Mouse (Mus musculus): ENCODE data around the gene Ctsg. TPM values are rescaled to one million over a fixed set of nuclear protein-coding genes. Genes with fewer than 3 reads are reported as not detected.

The Ctsg gene
- polyA plus RNA-seq (2012; rRNA removed) = not detected in 2 replicates

GRCm38 (mm10) chr14:56102386-56102785, at the start of gene Ctsg:
Gene Ctsg (minus strand): TSS chr14:56102574.

GRCm38 (mm10) chr14:56132508-56132907, 30.1 kb upstream of the Ctsg start, which contains the start of gene Gzmd:
Gene Gzmd (minus strand): TSS chr14:56132608.

GRCm38 (mm10) chr14:56120525-56120924, 18.2 kb upstream of the Ctsg start, which contains the start of gene Gzme:
Gene Gzme (minus strand): TSS chr14:56120625.

GRCm38 (mm10) chr14:56085167-56085566, 17.2 kb downstream of the Ctsg start, which contains the start of gene Mcpt8:
Gene Mcpt8 (minus strand): TSS chr14:56085273.

GRCm38 (mm10) chr14:56062213-56062612, 40.2 kb downstream of the Ctsg start, which contains the start of gene Mcpt4:
Gene Mcpt4 (minus strand): TSS chr14:56062313.

Other genes with a start within 250 kb of the Ctsg start
- gene Nynrin, start 248.6 kb downstream of the Ctsg start, polyA plus RNA-seq (2012; rRNA removed) = 1.7 and 2.3 TPM in 2 replicates
- 0.11 and 0.34 TPM in 2 replicates for gene Cbln3, start 218.2 kb downstream of the Ctsg start, polyA plus RNA-seq (2012; rRNA removed)
- 13.9 and 14.7 TPM in 2 replicates for gene Khnyn, start 217.6 kb downstream of the Ctsg start, polyA plus RNA-seq (2012; rRNA removed)
- gene Sdr39u1, start 202.3 kb downstream of the Ctsg start, polyA plus RNA-seq (2012; rRNA removed) = 17.2 and 19.5 TPM in 2 replicates
- 1.3 and 3.1 TPM in 2 replicates for gene Cma1, start 157.9 kb downstream of the Ctsg start, polyA plus RNA-seq (2012; rRNA removed)
- not detected in 2 replicates for gene Cma2, start 151.6 kb downstream of the Ctsg start, polyA plus RNA-seq (2012; rRNA removed)
- 16.9 and 47.6 TPM in 2 replicates for gene Mcpt1, start 84.6 kb downstream of the Ctsg start, polyA plus RNA-seq (2012; rRNA removed)
- gene Mcpt9, start 72.1 kb downstream of the Ctsg start, polyA plus RNA-seq (2012; rRNA removed) = not detected in 2 replicates
- 7.9 and 8.6 TPM in 2 replicates for gene Mcpt2, start 60.5 kb downstream of the Ctsg start, polyA plus RNA-seq (2012; rRNA removed)
- 1.5 and 2.9 TPM in 2 replicates for gene Mcpt4, start 40.3 kb downstream of the Ctsg start, polyA plus RNA-seq (2012; rRNA removed)
- gene Mcpt8, start 17.3 kb downstream of the Ctsg start, polyA plus RNA-seq (2012; rRNA removed) = not detected in 2 replicates
- gene Gzme, start 18.1 kb upstream of the Ctsg start, polyA plus RNA-seq (2012; rRNA removed) = not detected in 2 replicates
- not detected in 2 replicates for gene Gzmd, start 30.0 kb upstream of the Ctsg start, polyA plus RNA-seq (2012; rRNA removed)
- not detected in 2 replicates for gene Gzmg, start 57.0 kb upstream of the Ctsg start, polyA plus RNA-seq (2012; rRNA removed)
- not detected in 2 replicates for gene Gzmn, start 72.0 kb upstream of the Ctsg start, polyA plus RNA-seq (2012; rRNA removed)
- not detected in 2 replicates for gene Gzmf, start 108.8 kb upstream of the Ctsg start, polyA plus RNA-seq (2012; rRNA removed)
- gene Gzmc, start 132.1 kb upstream of the Ctsg start, polyA plus RNA-seq (2012; rRNA removed) = not detected in 2 replicates
- 0.08 and 0.09 TPM in 2 replicates for gene Gzmb, start 159.7 kb upstream of the Ctsg start, polyA plus RNA-seq (2012; rRNA removed)